Mouse (Mus musculus) lung, embryonic 14.5 days (tissue): Measurements from ENCODE around the gene Gpat3. TPM values are rescaled to one million over a fixed set of nuclear protein-coding genes. Genes with fewer than 3 reads are reported as not detected.

Experiments used
- ATAC-seq: fragments of 200-750 bp; cut with Nextera tagmentation; 2 replicates; pipeline ENCODE4 v1.8.0; 2017; ENCODE audit warnings: mild to moderate bottlenecking, moderate TSS enrichment, moderate library complexity; ENCODE audit not compliant: insufficient read depth
- DNase-seq: peaks from one replicate; pipeline ENCODE4 v3.0.0-alpha.2; 2015
- H3K27ac ChIP-seq: fragments of 300-500 bp; sonication (generic); 2 replicates; pipeline ENCODE4 v1.5.1; 2014; ENCODE audit warnings: low read depth, mild to moderate bottlenecking, moderate library complexity
- H3K27me3 ChIP-seq: fragments of 300-500 bp; sonication (generic); 2 replicates; pipeline ENCODE4 v1.6.1; 2014; ENCODE audit warnings: low read length, control low read depth; ENCODE audit not compliant: insufficient read depth
- H3K36me3 ChIP-seq: fragments of 300-500 bp; sonication (generic); 2 replicates; pipeline ENCODE4 v1.6.1; 2014; ENCODE audit warnings: control low read depth; ENCODE audit not compliant: insufficient read depth
- H3K4me1 ChIP-seq: fragments of 300-500 bp; sonication (generic); 2 replicates; pipeline ENCODE4 v1.6.1; 2014; ENCODE audit warnings: antibody characterized with exemption, control low read depth; ENCODE audit not compliant: insufficient read depth
- H3K4me2 ChIP-seq: fragments of 300-500 bp; sonication (generic); 2 replicates; pipeline ENCODE4 v1.6.1; 2014; ENCODE audit warnings: mild to moderate bottlenecking
- H3K4me3 ChIP-seq: fragments of 300-500 bp; sonication (generic); 2 replicates; pipeline ENCODE4 v1.5.1; 2014; ENCODE audit warnings: low read depth, low read length
- H3K9ac ChIP-seq: fragments of 300-500 bp; sonication (generic); 2 replicates; pipeline ENCODE4 v1.6.1; 2014
- H3K9me3 ChIP-seq: fragments of 300-500 bp; sonication (generic); 2 replicates; pipeline ENCODE4 v1.6.1; 2016; ENCODE audit warnings: low read depth, low read length, control low read depth
- CTCF ChIP-seq: IDR thresholded peaks from 2 replicates; pipeline ENCODE4 v1.5.1; 2016; ENCODE audit warnings: antibody characterized with exemption, low read depth
- whole genome bisulfite sequencing: fragments of 180-500 bp; shearing (Covaris S2); extraction: QIAGEN DNeasy Blood & Tissue Kit; methylation state at CpG from one replicate; pipeline ENCODE4 v1.1.7; 2014; 5-methylcytosine and 5-hydroxymethylcytosine counted together
- polyA plus RNA-seq: library from polyadenylated mRNA; unstranded; fragments of >200 nt; fragmentation: Nextera tagmentation; extraction: Ambion mirVana; gene quantifications from 2 replicates; pipeline ENCODE4 v1.2.1, GENCODE M21; 2014

Gene Gpat3
- polyA plus RNA-seq, 1 experiment from 2014 or later, result 0.63 TPM

DNA sequence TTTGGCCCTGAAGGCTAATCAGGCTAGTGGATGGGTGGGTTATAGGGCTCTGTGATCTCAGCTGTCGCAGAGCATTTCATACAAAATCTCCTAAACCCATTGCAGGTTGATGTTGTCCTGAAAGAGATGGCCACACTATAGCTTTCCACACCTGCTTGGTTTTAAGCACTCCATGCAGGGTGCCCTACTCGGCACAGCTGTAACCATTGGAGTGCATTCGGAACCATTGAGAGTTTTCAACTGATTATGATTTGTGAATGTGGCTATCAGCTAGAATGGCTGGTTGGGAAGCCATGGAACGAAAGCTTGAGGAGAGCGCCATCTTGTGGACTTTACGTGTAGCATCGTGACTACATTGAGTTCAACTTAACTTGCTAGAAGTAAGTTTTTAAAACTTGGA lies 69.5 kb downstream of the Gpat3 start:
- peak; percentile 90 for DNase-seq
- 17% methylated on average over 7 of the region's 7 CpGs for WGBS
- H3K4me1 ChIP-seq, result no peaks in the 10 kb centered on the region
- H3K9me3 ChIP-seq, result no peaks in the 10 kb centered on the region
- no peak overlapping the region for H3K4me3 ChIP-seq
- no peak overlapping the region for H3K9ac ChIP-seq
- H3K36me3 ChIP-seq, result no peaks in the 10 kb centered on the region
- peak; percentile 22; the same call in 1 of the 2 replicates for ATAC-seq
- H3K27me3 ChIP-seq, result no peaks in the 10 kb centered on the region; the same call in none of the 2 replicates
- H3K4me2 ChIP-seq, result no peak overlapping the region
- TF ChIP-seq CTCF, result peak; percentile 90
- no peak overlapping the region for H3K27ac ChIP-seq

DNA sequence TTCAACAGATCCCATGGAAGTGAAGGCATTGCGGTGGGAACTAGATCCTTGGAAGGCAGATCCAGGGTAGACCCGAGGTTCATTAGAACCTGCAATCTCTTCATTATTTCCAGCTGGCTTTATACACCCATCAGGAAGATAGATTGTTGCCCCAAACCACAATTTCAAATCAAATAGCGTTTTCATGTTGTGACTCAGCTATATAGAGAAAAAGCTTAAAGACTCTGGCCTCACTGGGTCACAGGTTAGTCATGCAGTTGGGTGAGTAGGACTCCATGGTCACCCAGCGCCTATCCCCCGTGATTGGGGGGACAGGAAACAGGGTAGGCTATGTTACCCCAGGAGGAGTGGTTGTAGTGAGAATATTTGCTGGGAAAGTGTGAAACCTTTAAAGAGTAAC lies 69.9 kb downstream of the Gpat3 start:
- WGBS, result 38% methylated on average over 5 of the region's 5 CpGs
- Histone ChIP-seq H3K4me3 (no peak overlapping the region), H3K9ac (no peak overlapping the region), H3K27me3 (no peaks in the 10 kb centered on the region; the same call in none of the 2 replicates), H3K27ac (no peak overlapping the region), H3K9me3 (no peaks in the 10 kb centered on the region), H3K4me1 (no peaks in the 10 kb centered on the region), H3K4me2 (no peak overlapping the region), H3K36me3 (no peaks in the 10 kb centered on the region)
- no peak for ATAC-seq
- no peak for TF ChIP-seq CTCF
- DNase-seq, result no peak

DNA sequence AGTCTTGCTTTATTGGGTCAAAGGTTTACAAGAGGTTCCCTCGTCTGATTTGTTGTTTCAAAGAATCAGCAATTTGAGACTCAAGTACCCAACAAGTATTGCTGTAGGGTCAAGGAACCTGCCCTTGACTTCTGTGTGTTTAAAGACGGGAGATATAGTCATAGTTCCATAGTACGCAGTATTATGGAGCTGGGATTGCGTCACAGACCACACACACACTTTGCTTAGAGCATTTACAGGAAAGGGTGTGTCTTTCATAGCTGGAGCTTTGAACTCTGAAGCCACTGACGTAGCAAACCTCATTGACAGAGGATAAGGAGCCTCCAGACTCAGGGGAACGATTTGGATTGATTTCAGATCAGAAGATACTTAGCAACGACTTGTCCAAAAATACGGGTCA lies 70.9 kb downstream of the Gpat3 start:
- H3K4me2 ChIP-seq, result no peak overlapping the region
- no peak for TF ChIP-seq CTCF
- ATAC-seq (no peak), DNase-seq (peak; percentile 34)
- no peak overlapping the region for H3K9ac ChIP-seq
- H3K36me3 ChIP-seq, result no peaks in the 10 kb centered on the region
- H3K27me3 ChIP-seq, result no peaks in the 10 kb centered on the region; the same call in none of the 2 replicates
- H3K9me3 ChIP-seq, result no peaks in the 10 kb centered on the region
- no peaks in the 10 kb centered on the region for H3K4me1 ChIP-seq
- 35% methylated on average over 8 of the region's 8 CpGs for WGBS
- no peak overlapping the region for H3K4me3 ChIP-seq
- no peak overlapping the region for H3K27ac ChIP-seq

DNA sequence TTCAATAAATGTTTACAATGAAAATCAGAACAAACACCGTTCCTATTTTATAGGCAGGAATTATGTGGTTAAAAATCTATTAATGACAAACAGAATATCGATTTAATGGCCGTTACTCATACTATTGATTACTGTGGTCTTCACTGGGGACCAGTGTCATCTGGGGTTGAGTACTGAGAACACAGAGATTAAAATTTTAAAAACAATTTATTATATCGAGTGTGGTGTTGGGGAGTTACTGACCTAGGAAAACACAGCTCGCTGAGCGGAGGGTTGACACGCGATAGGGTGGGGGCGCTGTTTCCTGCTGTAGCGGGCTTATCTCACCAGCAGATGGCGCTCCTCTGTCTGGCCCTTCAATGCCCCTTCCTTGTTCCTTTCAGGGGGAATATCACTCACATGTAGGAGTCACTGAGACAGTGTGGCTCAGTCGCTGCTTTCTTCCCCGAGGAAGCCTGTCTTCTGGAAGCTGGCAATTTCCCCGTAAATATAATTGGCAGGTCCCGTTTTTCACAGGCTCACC lies 71.8 kb downstream of the Gpat3 start:
- 0 out of 2 replicates have a peak, but pooled peaks have one; percentile 32 for ATAC-seq

DNA sequence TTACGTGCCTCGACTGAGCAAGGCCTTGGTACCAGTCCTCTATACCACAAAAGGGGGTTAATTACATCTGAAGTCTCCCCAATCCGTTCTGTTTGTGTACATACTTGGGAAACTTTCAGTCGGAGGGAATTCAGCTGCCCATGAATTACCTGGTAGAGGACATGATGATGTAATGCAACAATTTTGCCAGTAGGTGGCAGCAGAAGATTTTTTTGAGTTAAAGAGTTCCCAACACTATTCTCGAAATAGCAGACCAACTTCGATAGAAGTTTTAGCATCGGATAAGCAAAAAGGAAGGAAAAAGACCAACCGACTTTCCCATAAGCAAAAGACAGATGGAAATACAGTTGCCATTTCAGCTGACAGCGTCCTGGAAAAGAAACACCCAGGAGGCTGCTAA lies 73.6 kb downstream of the Gpat3 start:
- DNase-seq, result peak; percentile 91
- no peaks in the 10 kb centered on the region for H3K4me1 ChIP-seq
- no peaks in the 10 kb centered on the region for H3K9me3 ChIP-seq
- no peak overlapping the region for H3K9ac ChIP-seq
- no peak overlapping the region for H3K27ac ChIP-seq
- 12% methylated on average over 9 of the region's 9 CpGs for whole genome bisulfite sequencing
- H3K36me3 ChIP-seq, result no peaks in the 10 kb centered on the region
- no peak overlapping the region for H3K4me3 ChIP-seq
- no peak for ATAC-seq
- no peak overlapping the region for H3K4me2 ChIP-seq
- peak; percentile 77 for TF ChIP-seq CTCF
- H3K27me3 ChIP-seq, result no peaks in the 10 kb centered on the region; the same call in none of the 2 replicates

More for the DNA sequence above, 71.8 kb downstream of the Gpat3 start:
- H3K4me3 ChIP-seq, result no peak overlapping the region
- no peaks in the 10 kb centered on the region for H3K9me3 ChIP-seq
- H3K27ac ChIP-seq, result no peak overlapping the region
- WGBS, result 22% methylated on average over 15 of the region's 15 CpGs
- no peak overlapping the region for H3K9ac ChIP-seq
- TF ChIP-seq CTCF, result peak; percentile 96
- no peaks in the 10 kb centered on the region; the same call in none of the 2 replicates for H3K27me3 ChIP-seq
- peak; percentile 78 for DNase-seq
- no peaks in the 10 kb centered on the region for H3K36me3 ChIP-seq
- H3K4me1 ChIP-seq, result no peaks in the 10 kb centered on the region
- H3K4me2 ChIP-seq, result no peak overlapping the region

DNA sequence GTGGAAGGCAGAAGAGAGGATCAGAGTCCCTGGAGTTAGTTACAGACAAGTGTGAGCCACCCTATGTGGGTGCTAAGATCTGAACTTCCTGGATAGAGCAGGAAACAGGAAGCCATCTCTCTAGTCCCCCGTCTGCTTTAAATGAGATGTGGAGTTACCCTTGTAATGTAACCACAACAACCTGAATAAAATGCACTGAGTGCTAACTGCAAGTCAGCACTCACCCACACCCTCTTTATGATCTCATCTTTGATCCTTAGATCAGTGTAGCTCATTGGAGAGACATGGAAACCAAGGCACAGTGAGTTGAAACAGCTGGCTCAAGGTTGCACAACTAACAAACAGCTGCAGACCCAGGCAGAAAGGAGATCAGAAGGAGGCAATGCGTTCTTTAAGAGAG lies 84.2 kb downstream of the Gpat3 start:
- ATAC-seq, result no peak
- Histone ChIP-seq H3K4me3 (no peak overlapping the region), H3K27me3 (no peaks in the 10 kb centered on the region), H3K9ac (no peak overlapping the region), H3K4me2 (no peak overlapping the region), H3K9me3 (no peaks in the 10 kb centered on the region), H3K4me1 (no peaks in the 10 kb centered on the region), H3K36me3 (no peaks in the 10 kb centered on the region), H3K27ac (no peak overlapping the region)
- DNase-seq, result no peak
- TF ChIP-seq CTCF, result no peak
- 71% methylated on average over 2 of the region's 2 CpGs for WGBS

DNA sequence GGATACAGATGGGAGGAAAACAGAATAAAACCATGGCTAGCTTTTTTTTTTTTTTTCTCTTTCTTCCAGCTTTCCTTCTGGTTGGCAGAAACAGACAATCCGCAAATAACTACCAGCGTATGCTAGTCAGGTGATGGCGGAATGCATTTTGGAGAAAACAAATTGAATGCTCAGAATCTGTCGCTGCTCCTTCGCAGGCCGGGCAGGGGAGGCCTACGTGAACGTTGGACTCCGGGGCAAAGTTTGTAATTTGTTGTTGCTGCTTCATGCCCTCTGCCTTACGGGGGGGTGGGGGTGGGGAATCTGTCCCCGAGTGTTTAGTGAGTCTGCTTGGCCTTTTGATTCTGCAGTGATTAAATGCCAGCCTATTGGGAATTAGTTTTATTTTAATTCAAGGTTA lies 98.2 kb downstream of the Gpat3 start:
- Histone ChIP-seq H3K36me3 (no peaks in the 10 kb centered on the region), H3K9ac (no peak overlapping the region), H3K27ac (no peak overlapping the region), H3K9me3 (no peaks in the 10 kb centered on the region), H3K27me3 (no peaks in the 10 kb centered on the region), H3K4me2 (no peak overlapping the region), H3K4me1 (no peaks in the 10 kb centered on the region), H3K4me3 (no peak overlapping the region)
- ATAC-seq, result no peak
- WGBS, result 53% methylated on average over 11 of the region's 11 CpGs
- DNase-seq, result no peak
- TF ChIP-seq CTCF, result no peak
